Mouse (Mus musculus): ENCODE measurements around the gene Stk38l. TPM values are rescaled to one million over a fixed set of nuclear protein-coding genes. Genes with fewer than 3 reads are reported as not detected.
"Not testable (repeated sequence)": the region's sequence is repeated elsewhere in the genome, so short reads cannot be mapped to it uniquely, and the experiment has no call there.

The Stk38l gene
- total RNA-seq, 2 experiments from 2014 or later, result 10.2 to 10.9 TPM

- intact Hi-C loops (cut with DNase I), result loop anchor here (10.0 kb wide), 1 partner anchor 104 kb away; no protein-coding TSS in a partner anchor
- no peak for DNase-seq
Measured at GRCm38 (mm10) chr6:146768813-146769404, 44.1 kb downstream of the Stk38l start.

GRCm38 (mm10) chr6:146770005-146770745 is 45.4 kb downstream of the Stk38l start:
- DNase-seq, result no peak
- intact Hi-C loops (cut with DNase I), result no loop called here

- intact Hi-C loops (cut with DNase I), result no loop called here
- no peak for DNase-seq
Measured at GRCm38 (mm10) chr6:146770808-146771207, 46.0 kb downstream of the Stk38l start.

- DNase-seq; intact Hi-C loops (cut with DNase I): not testable (repeated sequence)
Measured at GRCm38 (mm10) chr6:146775864-146776263, 51.1 kb downstream of the Stk38l start.

GRCm38 (mm10) chr6:146776610-146777389 is 52.0 kb downstream of the Stk38l start:
- intact Hi-C loops (cut with DNase I), result no loop called here
- no peak for DNase-seq

- intact Hi-C loops (cut with DNase I), result no loop called here
- DNase-seq, result no peak
Measured at GRCm38 (mm10) chr6:146778055-146778454, 53.3 kb downstream of the Stk38l start.

GRCm38 (mm10) chr6:146781566-146781965 is 56.8 kb downstream of the Stk38l start:
- intact Hi-C loops (cut with DNase I), result no loop called here
- no peak for DNase-seq

GRCm38 (mm10) chr6:146793527-146793926 is 68.7 kb downstream of the Stk38l start:
- DNase-seq, result no peak
- intact Hi-C loops (cut with DNase I), result no loop called here

GRCm38 (mm10) chr6:146795166-146795923 is 70.5 kb downstream of the Stk38l start:
- DNase-seq, result no peak
- intact Hi-C loops (cut with DNase I), result no loop called here

- intact Hi-C loops (cut with DNase I), result no loop called here
- peak; percentile 59 for DNase-seq
Measured at GRCm38 (mm10) chr6:146795924-146796545, 71.2 kb downstream of the Stk38l start, which contains the start of gene Arntl2. TSS of gene Arntl2 (plus strand) at chr6:146796055.

- DNase-seq, result no peak
- intact Hi-C loops (cut with DNase I), result no loop called here
Measured at GRCm38 (mm10) chr6:146797446-146797845, 72.7 kb downstream of the Stk38l start.

- intact Hi-C loops (cut with DNase I), result no loop called here
- no peak for DNase-seq
Measured at GRCm38 (mm10) chr6:146809991-146810390, 85.2 kb downstream of the Stk38l start.

- intact Hi-C loops (cut with DNase I), result no loop called here
Measured at GRCm38 (mm10) chr6:146813007-146813406, 88.2 kb downstream of the Stk38l start.

GRCm38 (mm10) chr6:146820177-146820965 is 95.6 kb downstream of the Stk38l start:
- intact Hi-C loops (cut with DNase I), result no loop called here
- no peak for DNase-seq

More at GRCm38 (mm10) chr6:146813007-146813406, 88.2 kb downstream of the Stk38l start:
- DNase-seq, result no peak

- no peak for DNase-seq
- intact Hi-C loops (cut with DNase I), result no loop called here
Measured at GRCm38 (mm10) chr6:146821958-146822357, 97.2 kb downstream of the Stk38l start.

GRCm38 (mm10) chr6:146824727-146825486 is 100.1 kb downstream of the Stk38l start:
- peak; percentile 61 for DNase-seq
- intact Hi-C loops (cut with DNase I), result no loop called here

GRCm38 (mm10) chr6:146825487-146825773 is 100.6 kb downstream of the Stk38l start:
- intact Hi-C loops (cut with DNase I), result no loop called here
- no peak for DNase-seq

Data from left cerebral cortex, postnatal 4 days (tissue).